In the genomic region with DNA sequence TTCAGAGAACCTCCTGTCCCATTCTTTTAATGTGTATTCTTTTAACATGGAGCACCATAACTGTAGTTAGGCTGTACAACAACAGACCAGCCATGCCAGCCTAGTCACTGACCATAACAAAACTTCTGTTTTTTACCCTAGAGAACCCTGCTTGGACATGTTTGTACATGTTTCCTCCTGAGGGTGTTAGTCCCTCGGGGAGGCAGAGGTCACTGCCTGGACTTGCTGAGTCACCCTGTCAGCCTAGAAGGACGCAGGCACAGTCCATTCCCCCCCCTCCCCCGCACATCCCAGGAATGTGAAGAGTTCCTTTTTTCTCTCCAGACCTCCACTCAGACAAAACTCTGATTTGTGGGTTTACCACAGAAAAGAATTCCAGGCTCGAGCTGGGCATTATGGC, we compare ENCODE assay signal across 8 mouse cellular contexts. TPM values are rescaled to one million over a fixed set of nuclear protein-coding genes. Genes with fewer than 3 reads are reported as not detected.
DNase-seq lines count a peak whose midpoint lies in the region; ATAC-seq and TF ChIP-seq lines count a peak whose summit lies in the region.

No protein-coding gene starts in this region.

- peak; percentile 39 for DNase-seq in midbrain, embryonic 10.5 days (ENCODE audit: low spot score)
- DNase-seq in midbrain, embryonic 11.5 days (ENCODE audit: low spot score, missing footprints) = no peak
- no peak for DNase-seq in frontal cortex, postnatal 14 days (ENCODE audit: low spot score in 2 of 2)
- DNase-seq in left cerebral cortex, postnatal 36 days (ENCODE audit: low spot score in 2 of 2) = no peak
- DNase-seq in B cell, adult 2 months = no peak

- H3K9me3 ChIP-seq in midbrain, embryonic 10.5 days (replicated peaks) = no peaks in the 10 kb centered on the region
- no peaks in the 10 kb centered on the region for H3K9me3 ChIP-seq in midbrain, embryonic 11.5 days (ENCODE audit: control insufficient read depth, low read length)
- no peaks in the 10 kb centered on the region for H3K9me3 ChIP-seq in embryonic facial prominence, embryonic 13.5 days
- H3K9me3 ChIP-seq in intestine, postnatal 0 days (ENCODE audit: control insufficient read depth) = no peaks in the 10 kb centered on the region
- H3K9me3 ChIP-seq in lung, embryonic 16.5 days (ENCODE audit: control insufficient read depth, low read length) = no peaks in the 10 kb centered on the region

- H3K9ac ChIP-seq in midbrain, embryonic 11.5 days (ENCODE audit: low read length) = no peak overlapping the region
- no peak overlapping the region for H3K9ac ChIP-seq in embryonic facial prominence, embryonic 13.5 days
- no peak overlapping the region for H3K9ac ChIP-seq in intestine, postnatal 0 days (ENCODE audit: low read depth, low read length)
- no peak overlapping the region for H3K9ac ChIP-seq in lung, embryonic 16.5 days (ENCODE audit: low read length)

- H3K4me3 ChIP-seq in midbrain, embryonic 10.5 days = no peak overlapping the region
- H3K4me3 ChIP-seq in midbrain, embryonic 11.5 days (ENCODE audit: low read depth, low read length) = no peak overlapping the region
- no peak overlapping the region for H3K4me3 ChIP-seq in embryonic facial prominence, embryonic 13.5 days
- no peak overlapping the region for H3K4me3 ChIP-seq in intestine, postnatal 0 days (ENCODE audit: low read depth, low read length)
- H3K4me3 ChIP-seq in lung, embryonic 16.5 days (ENCODE audit: low read length) = no peak overlapping the region

- H3K27ac ChIP-seq in midbrain, embryonic 10.5 days (replicated peaks) = 0 out of 2 replicates have a peak overlapping the region, but pooled peaks have one; percentile 33
- H3K27ac ChIP-seq in midbrain, embryonic 11.5 days (ENCODE audit: low read depth, low read length) = no peak overlapping the region
- no peak overlapping the region for H3K27ac ChIP-seq in embryonic facial prominence, embryonic 13.5 days
- H3K27ac ChIP-seq in intestine, postnatal 0 days (ENCODE audit: low read depth, low read length) = no peak overlapping the region
- peak overlapping the region; percentile 34 for H3K27ac ChIP-seq in lung, embryonic 16.5 days (ENCODE audit: low read length)

- H3K27me3 ChIP-seq in midbrain, embryonic 10.5 days (ENCODE audit: low read depth, poor library complexity, severe bottlenecking) = no peaks in the 10 kb centered on the region
- H3K27me3 ChIP-seq in midbrain, embryonic 11.5 days (ENCODE audit: control insufficient read depth, insufficient read depth, low read length) = no peaks in the 10 kb centered on the region
- H3K27me3 ChIP-seq in embryonic facial prominence, embryonic 13.5 days = no peaks in the 10 kb centered on the region
- no peaks in the 10 kb centered on the region for H3K27me3 ChIP-seq in intestine, postnatal 0 days (replicated peaks; ENCODE audit: control insufficient read depth, insufficient read depth, low read length)
- H3K27me3 ChIP-seq in lung, embryonic 16.5 days (ENCODE audit: control insufficient read depth, insufficient read depth, low read depth, low read length) = no peaks in the 10 kb centered on the region

- TF ChIP-seq CTCF in intestine, postnatal 0 days (IDR thresholded peaks at IDR 0.05; ENCODE audit: low read depth) = no peak

- H3K36me3 ChIP-seq in midbrain, embryonic 10.5 days = no peaks in the 10 kb centered on the region
- H3K36me3 ChIP-seq in midbrain, embryonic 11.5 days (ENCODE audit: control insufficient read depth, insufficient read depth, low read length) = no peaks in the 10 kb centered on the region
- no peaks in the 10 kb centered on the region for H3K36me3 ChIP-seq in embryonic facial prominence, embryonic 13.5 days
- no peaks in the 10 kb centered on the region for H3K36me3 ChIP-seq in intestine, postnatal 0 days (ENCODE audit: control insufficient read depth, insufficient read depth)
- no peaks in the 10 kb centered on the region for H3K36me3 ChIP-seq in lung, embryonic 16.5 days (ENCODE audit: control insufficient read depth, insufficient read depth, low read length)

- whole genome bisulfite sequencing in midbrain, embryonic 10.5 days = 17% methylated on average over 4 of the region's 4 CpGs
- 22% methylated on average over 4 of the region's 4 CpGs for WGBS in midbrain, embryonic 11.5 days
- WGBS in embryonic facial prominence, embryonic 13.5 days = 7% methylated on average over 4 of the region's 4 CpGs
- WGBS in intestine, postnatal 0 days = 8% methylated on average over 4 of the region's 4 CpGs
- WGBS in lung, embryonic 16.5 days = 5% methylated on average over 4 of the region's 4 CpGs

- no peak for ATAC-seq in midbrain, embryonic 11.5 days (ENCODE audit: low FRiP score)
- no peak for ATAC-seq in embryonic facial prominence, embryonic 13.5 days (ENCODE audit: insufficient number of reproducible peaks, insufficient read depth, low FRiP score, low TSS enrichment, low read depth)
- peak; percentile 65; the same call in 1 of the 2 replicates for ATAC-seq in intestine, postnatal 0 days
- ATAC-seq in lung, embryonic 16.5 days (ENCODE audit: low read depth) = peak; percentile 81

- intact Hi-C loops in left cerebral cortex, postnatal 36 days (cut with DNase I) = no loop called here

- H3K4me2 ChIP-seq in midbrain, embryonic 11.5 days = no peak overlapping the region
- peak overlapping the region; percentile 20; the same call in 1 of the 2 replicates for H3K4me2 ChIP-seq in embryonic facial prominence, embryonic 13.5 days
- H3K4me2 ChIP-seq in intestine, postnatal 0 days (replicated peaks; ENCODE audit: low read depth) = no peak overlapping the region
- H3K4me2 ChIP-seq in lung, embryonic 16.5 days (ENCODE audit: low read depth, low read length) = no peak overlapping the region

- H3K4me1 ChIP-seq in midbrain, embryonic 10.5 days = peaks cover 13% of the 10 kb centered on the region
- no peaks in the 10 kb centered on the region for H3K4me1 ChIP-seq in midbrain, embryonic 11.5 days (ENCODE audit: control insufficient read depth, insufficient read depth, low read length)
- peaks cover 15% of the 10 kb centered on the region for H3K4me1 ChIP-seq in embryonic facial prominence, embryonic 13.5 days
- no peaks in the 10 kb centered on the region for H3K4me1 ChIP-seq in intestine, postnatal 0 days (replicated peaks; ENCODE audit: control insufficient read depth, insufficient read depth, low read length)
- peaks cover 6% of the 10 kb centered on the region; the same call in 1 of the 2 replicates for H3K4me1 ChIP-seq in lung, embryonic 16.5 days (replicated peaks; ENCODE audit: control insufficient read depth, insufficient read depth, low read length)

RNA-seq across cellular contexts. Expression of a gene that starts 7.0 kb away (rescaled TPM):
- 60.6 and 66.7 TPM in 2 replicates for polyA plus RNA-seq in midbrain, embryonic 10.5 days (2016; fragmentation: Nextera tagmentation; extraction: Ambion mirVana)
- 67.5 and 74.3 TPM in 2 replicates for polyA plus RNA-seq in midbrain, embryonic 11.5 days (2014; fragmentation: Nextera tagmentation; extraction: Ambion mirVana)
- 49.3 and 50.2 TPM in 2 replicates for polyA plus RNA-seq in embryonic facial prominence, embryonic 13.5 days (2015; fragmentation: Nextera tagmentation; extraction: Ambion mirVana)
- polyA plus RNA-seq in intestine, postnatal 0 days (2015; fragmentation: Nextera tagmentation; extraction: Ambion mirVana) = 16.5 and 19.8 TPM in 2 replicates
- 51.2 and 51.7 TPM in 2 replicates for polyA plus RNA-seq in lung, embryonic 16.5 days (2015; fragmentation: Nextera tagmentation; extraction: Ambion mirVana)
- 10 to 100 TPM; 47.0 to 66.1 TPM for total RNA-seq in left cerebral cortex, postnatal 36 days (2021)

RNA-seq across cellular contexts. Expression of a gene that starts 28.6 kb away (rescaled TPM):
- 19.5 and 24.8 TPM in 2 replicates for polyA plus RNA-seq in midbrain, embryonic 10.5 days (2016; fragmentation: Nextera tagmentation; extraction: Ambion mirVana)
- 21.4 TPM in 2 replicates for polyA plus RNA-seq in midbrain, embryonic 11.5 days (2014; fragmentation: Nextera tagmentation; extraction: Ambion mirVana)
- 34.0 and 37.0 TPM in 2 replicates for polyA plus RNA-seq in embryonic facial prominence, embryonic 13.5 days (2015; fragmentation: Nextera tagmentation; extraction: Ambion mirVana)
- 13.5 TPM in 2 replicates for polyA plus RNA-seq in intestine, postnatal 0 days (2015; fragmentation: Nextera tagmentation; extraction: Ambion mirVana)
- 18.3 and 18.6 TPM in 2 replicates for polyA plus RNA-seq in lung, embryonic 16.5 days (2015; fragmentation: Nextera tagmentation; extraction: Ambion mirVana)
- total RNA-seq in left cerebral cortex, postnatal 36 days (2021) = 10 to 100 TPM; 30.2 to 30.9 TPM

Comparison
In these comparisons a context has a peak if more than half of its experiments do, and no peak if none do; other contexts are left out.
1. H3K27ac ChIP-seq: peak in midbrain, embryonic 10.5 days (single experiment) and lung, embryonic 16.5 days (single experiment); none in midbrain, embryonic 11.5 days (single experiment), embryonic facial prominence, embryonic 13.5 days (single experiment) and intestine, postnatal 0 days (single experiment).
2. ATAC-seq: peak in intestine, postnatal 0 days (single experiment) and lung, embryonic 16.5 days (single experiment); none in midbrain, embryonic 11.5 days (single experiment) and embryonic facial prominence, embryonic 13.5 days (single experiment).